Mouse (Mus musculus) E14TG2a.4 (cell line): ENCODE results near the gene Smad3.

Experiments
- CTCF ChIP-seq: conservative IDR thresholded peaks from 2 replicates; pipeline ENCODE4 v1.5.1; 2014; ENCODE audit warnings: low read length
- NANOG ChIP-seq: IDR thresholded peaks from 2 replicates; pipeline ENCODE4 v1.6.1; 2014; ENCODE audit warnings: borderline replicate concordance, low read length, mixed read lengths
- POU5F1 ChIP-seq: IDR thresholded peaks from 2 replicates; pipeline ENCODE4 v1.6.1; 2014; ENCODE audit warnings: low read length, borderline replicate concordance

GRCm38 (mm10) chr9:63804847-63805246 lies 47.1 kb upstream of the Smad3 start:
- TF ChIP-seq CTCF, result no peak
- no peak for TF ChIP-seq POU5F1
- no peak for TF ChIP-seq NANOG
